Mouse (Mus musculus): ENCODE measurements around the gene Mier3. TPM values are rescaled to one million over a fixed set of nuclear protein-coding genes. Genes with fewer than 3 reads are reported as not detected.

Gene Mier3
- polyA plus RNA-seq, 1 experiment, result not detected

GRCm38 (mm10) chr13:111656309-111656708, 24.5 kb upstream of the Mier3 start:
- TF ChIP-seq CTCF (IDR thresholded peaks at IDR 0.05; ENCODE audit: insufficient read depth, low read depth, low read length) (no peak), POLR2A (IDR thresholded peaks at IDR 0.05; ENCODE audit: insufficient read depth, low read depth, low read length) (no peak)
- WGBS, result 90% methylated on average over 10 of the region's 10 CpGs

GRCm38 (mm10) chr13:111656769-111657168, 24.0 kb upstream of the Mier3 start:
- H3K4me3 ChIP-seq (ENCODE audit: insufficient read depth, low read depth, low read length), result no peak overlapping the region
- WGBS, result 89% methylated on average over 3 of the region's 3 CpGs
- H3K4me1 ChIP-seq (ENCODE audit: control insufficient read depth, insufficient read depth, low read length), result no peaks in the 10 kb centered on the region
- no peak overlapping the region for H3K27ac ChIP-seq (ENCODE audit: insufficient read depth, low read depth, low read length)
- TF ChIP-seq POLR2A (IDR thresholded peaks at IDR 0.05; ENCODE audit: insufficient read depth, low read depth, low read length), result no peak
- no peak for TF ChIP-seq CTCF (IDR thresholded peaks at IDR 0.05; ENCODE audit: insufficient read depth, low read depth, low read length)

More at GRCm38 (mm10) chr13:111656309-111656708, 24.5 kb upstream of the Mier3 start:
- Histone ChIP-seq H3K4me1 (ENCODE audit: control insufficient read depth, insufficient read depth, low read length) (no peaks in the 10 kb centered on the region), H3K27ac (ENCODE audit: insufficient read depth, low read depth, low read length) (no peak overlapping the region), H3K4me3 (ENCODE audit: insufficient read depth, low read depth, low read length) (no peak overlapping the region)

- H3K4me3 ChIP-seq (ENCODE audit: insufficient read depth, low read depth, low read length), result no peak overlapping the region
- no peaks in the 10 kb centered on the region for H3K4me1 ChIP-seq (ENCODE audit: control insufficient read depth, insufficient read depth, low read length)
- 79% methylated on average over 12 of the region's 12 CpGs for WGBS
- TF ChIP-seq POLR2A (IDR thresholded peaks at IDR 0.05; ENCODE audit: insufficient read depth, low read depth, low read length) (no peak), CTCF (IDR thresholded peaks at IDR 0.05; ENCODE audit: insufficient read depth, low read depth, low read length) (no peak)
- no peak overlapping the region for H3K27ac ChIP-seq (ENCODE audit: insufficient read depth, low read depth, low read length)
Observed at GRCm38 (mm10) chr13:111658501-111659280, 22.1 kb upstream of the Mier3 start.

GRCm38 (mm10) chr13:111659430-111659829, 21.3 kb upstream of the Mier3 start:
- Histone ChIP-seq H3K4me1 (ENCODE audit: control insufficient read depth, insufficient read depth, low read length) (no peaks in the 10 kb centered on the region), H3K4me3 (ENCODE audit: insufficient read depth, low read depth, low read length) (no peak overlapping the region), H3K27ac (ENCODE audit: insufficient read depth, low read depth, low read length) (no peak overlapping the region)
- TF ChIP-seq POLR2A (IDR thresholded peaks at IDR 0.05; ENCODE audit: insufficient read depth, low read depth, low read length), result no peak
- TF ChIP-seq CTCF (IDR thresholded peaks at IDR 0.05; ENCODE audit: insufficient read depth, low read depth, low read length), result no peak
- 86% methylated on average over 8 of the region's 8 CpGs for WGBS

- no peak for TF ChIP-seq CTCF (IDR thresholded peaks at IDR 0.05; ENCODE audit: insufficient read depth, low read depth, low read length)
- no peak for TF ChIP-seq POLR2A (IDR thresholded peaks at IDR 0.05; ENCODE audit: insufficient read depth, low read depth, low read length)
- WGBS, result 90% methylated on average over 13 of the region's 13 CpGs
- Histone ChIP-seq H3K27ac (ENCODE audit: insufficient read depth, low read depth, low read length) (no peak overlapping the region), H3K4me3 (ENCODE audit: insufficient read depth, low read depth, low read length) (no peak overlapping the region), H3K4me1 (ENCODE audit: control insufficient read depth, insufficient read depth, low read length) (no peaks in the 10 kb centered on the region)
Observed at GRCm38 (mm10) chr13:111660072-111660471, 20.7 kb upstream of the Mier3 start.

- H3K27ac ChIP-seq (ENCODE audit: insufficient read depth, low read depth, low read length), result no peak overlapping the region
- H3K4me3 ChIP-seq (ENCODE audit: insufficient read depth, low read depth, low read length), result no peak overlapping the region
- H3K4me1 ChIP-seq (ENCODE audit: control insufficient read depth, insufficient read depth, low read length), result no peaks in the 10 kb centered on the region
- TF ChIP-seq CTCF (IDR thresholded peaks at IDR 0.05; ENCODE audit: insufficient read depth, low read depth, low read length) (no peak), POLR2A (IDR thresholded peaks at IDR 0.05; ENCODE audit: insufficient read depth, low read depth, low read length) (no peak)
- whole genome bisulfite sequencing, result 86% methylated on average over 3 of the region's 3 CpGs
Observed at GRCm38 (mm10) chr13:111660556-111660955, 20.2 kb upstream of the Mier3 start.

- no peak overlapping the region for H3K27ac ChIP-seq (ENCODE audit: insufficient read depth, low read depth, low read length)
Observed at GRCm38 (mm10) chr13:111668016-111668415, 12.8 kb upstream of the Mier3 start.

GRCm38 (mm10) chr13:111676841-111677240, 3.9 kb upstream of the Mier3 start:
- no peak overlapping the region for H3K4me3 ChIP-seq (ENCODE audit: insufficient read depth, low read depth, low read length)

More at GRCm38 (mm10) chr13:111668016-111668415, 12.8 kb upstream of the Mier3 start:
- Histone ChIP-seq H3K4me1 (ENCODE audit: control insufficient read depth, insufficient read depth, low read length) (no peaks in the 10 kb centered on the region), H3K4me3 (ENCODE audit: insufficient read depth, low read depth, low read length) (no peak overlapping the region)
- TF ChIP-seq POLR2A (IDR thresholded peaks at IDR 0.05; ENCODE audit: insufficient read depth, low read depth, low read length) (no peak), CTCF (IDR thresholded peaks at IDR 0.05; ENCODE audit: insufficient read depth, low read depth, low read length) (no peak)
- 92% methylated on average over 7 of the region's 7 CpGs for WGBS

GRCm38 (mm10) chr13:111684056-111684625, 3.4 kb downstream of the Mier3 start:
- no peak overlapping the region for H3K27ac ChIP-seq (ENCODE audit: insufficient read depth, low read depth, low read length)
- WGBS, result 47% methylated on average over 5 of the region's 5 CpGs
- H3K4me1 ChIP-seq (ENCODE audit: control insufficient read depth, insufficient read depth, low read length), result peaks cover 5% of the 10 kb centered on the region
- TF ChIP-seq CTCF (IDR thresholded peaks at IDR 0.05; ENCODE audit: insufficient read depth, low read depth, low read length), result no peak
- H3K4me3 ChIP-seq (ENCODE audit: insufficient read depth, low read depth, low read length), result no peak overlapping the region

More at GRCm38 (mm10) chr13:111676841-111677240, 3.9 kb upstream of the Mier3 start:
- Histone ChIP-seq H3K4me1 (ENCODE audit: control insufficient read depth, insufficient read depth, low read length) (no peaks in the 10 kb centered on the region), H3K27ac (ENCODE audit: insufficient read depth, low read depth, low read length) (no peak overlapping the region)
- TF ChIP-seq CTCF (IDR thresholded peaks at IDR 0.05; ENCODE audit: insufficient read depth, low read depth, low read length), result no peak
- TF ChIP-seq POLR2A (IDR thresholded peaks at IDR 0.05; ENCODE audit: insufficient read depth, low read depth, low read length), result no peak
- WGBS, result 95% methylated on average over 3 of the region's 3 CpGs
